Mouse (Mus musculus): ENCODE results near the gene Ccser1. TPM values are rescaled to one million over a fixed set of nuclear protein-coding genes. Genes with fewer than 3 reads are reported as not detected.

The Ccser1 gene
- total RNA-seq, 4 experiments from 2014 or later: 29.2 to 39.4 (median 30.2) TPM

DNA sequence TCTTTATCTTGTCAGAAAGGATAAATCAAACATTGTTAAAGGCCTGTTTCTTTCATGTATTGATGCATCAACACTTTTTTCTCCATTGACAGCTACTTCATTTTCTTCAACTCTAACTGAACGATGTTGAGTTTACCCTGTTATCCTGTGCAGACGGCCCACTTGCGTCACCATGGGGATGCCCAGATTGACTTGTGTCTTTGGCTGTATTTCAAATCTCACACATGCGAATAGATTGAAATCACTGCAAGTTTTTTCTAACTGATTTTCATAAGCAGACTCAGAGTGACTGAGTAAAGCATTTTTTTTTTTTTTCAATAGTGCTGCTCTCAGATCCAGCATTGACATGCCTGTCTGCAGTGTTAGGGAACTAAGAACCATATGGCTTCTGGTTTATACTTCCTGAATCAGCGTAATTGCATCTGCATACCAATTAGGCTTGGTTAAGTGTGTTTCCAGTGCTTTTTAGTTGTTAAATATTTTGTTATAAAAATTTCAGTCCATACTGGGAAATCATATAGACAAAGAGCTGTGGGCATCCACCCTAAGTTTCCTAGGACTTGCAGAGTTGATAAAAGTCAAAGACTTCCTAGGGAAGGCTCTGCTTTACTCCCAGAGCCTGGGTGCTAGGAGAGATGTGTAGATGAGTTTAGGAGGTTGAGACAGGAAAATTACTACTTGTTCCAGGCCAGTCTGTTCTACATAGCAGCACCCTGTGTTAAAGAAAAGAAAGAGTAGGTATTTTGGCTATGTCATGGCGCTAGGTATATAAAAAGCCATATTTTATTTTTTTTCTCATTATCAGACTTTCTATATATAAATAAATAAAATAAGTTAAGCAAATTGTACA lies 116.3 kb downstream of the Ccser1 start:
- DNase-seq (ENCODE audit: low spot score in 2 of 2): no peak

DNA sequence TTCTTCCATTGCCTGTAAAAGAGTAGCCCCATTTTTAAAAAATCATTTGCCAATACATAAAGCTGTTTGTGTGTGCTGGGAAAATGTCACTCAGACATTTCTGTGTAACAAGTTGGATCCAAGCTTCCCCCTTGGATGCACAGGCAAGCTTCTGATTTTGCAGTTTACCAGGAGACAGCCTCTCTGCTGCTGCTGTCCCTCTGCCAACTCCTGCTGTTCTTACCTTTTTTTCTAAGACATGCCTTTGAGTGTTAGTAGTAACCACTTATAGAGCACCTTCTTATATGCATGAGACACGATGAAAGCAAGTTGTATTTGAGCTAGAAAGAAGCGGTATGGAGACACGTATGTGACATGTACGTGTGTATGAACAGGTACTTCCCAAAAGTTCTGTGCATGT lies 120.3 kb downstream of the Ccser1 start:
- DNase-seq (ENCODE audit: low spot score in 2 of 2): no peak

DNA sequence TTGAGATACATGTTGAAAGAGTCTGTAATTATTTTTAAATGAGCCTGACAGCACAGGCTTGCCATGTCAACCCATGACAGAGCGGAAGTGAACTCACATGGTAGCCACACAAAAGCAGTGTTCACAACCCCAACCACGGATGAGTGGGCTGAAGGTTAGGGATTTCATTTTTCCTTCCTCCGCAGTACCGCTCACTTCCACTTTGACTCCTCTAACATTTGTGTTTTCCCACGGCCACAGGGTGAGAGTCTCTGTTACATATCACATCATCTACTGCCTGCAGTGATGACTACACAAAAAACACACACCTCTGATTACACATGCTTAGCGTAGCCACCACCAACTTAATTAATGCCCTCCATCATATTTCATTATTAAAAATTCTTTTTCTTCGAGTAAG lies 120.9 kb downstream of the Ccser1 start:
- DNase-seq (ENCODE audit: low spot score in 2 of 2): no peak

DNA sequence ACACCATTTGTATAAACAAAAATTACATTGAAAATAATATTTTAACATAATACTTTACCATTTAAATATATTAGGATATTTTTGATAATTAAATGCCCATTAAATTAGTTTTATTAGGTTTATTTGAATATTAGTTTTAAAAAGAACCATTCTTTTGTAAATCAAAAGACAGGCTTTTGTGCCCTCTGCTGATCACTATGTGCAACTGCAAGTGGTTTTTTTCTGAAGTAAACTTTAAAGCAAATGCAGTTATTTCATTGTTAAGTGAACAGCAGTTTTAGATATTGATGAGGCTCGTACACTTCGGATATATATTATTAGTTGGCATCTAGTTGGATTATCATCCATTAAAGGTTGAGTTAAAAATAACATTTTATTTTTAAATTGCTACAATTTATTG lies 121.5 kb downstream of the Ccser1 start:
- no peak for DNase-seq (ENCODE audit: low spot score in 2 of 2)

DNA sequence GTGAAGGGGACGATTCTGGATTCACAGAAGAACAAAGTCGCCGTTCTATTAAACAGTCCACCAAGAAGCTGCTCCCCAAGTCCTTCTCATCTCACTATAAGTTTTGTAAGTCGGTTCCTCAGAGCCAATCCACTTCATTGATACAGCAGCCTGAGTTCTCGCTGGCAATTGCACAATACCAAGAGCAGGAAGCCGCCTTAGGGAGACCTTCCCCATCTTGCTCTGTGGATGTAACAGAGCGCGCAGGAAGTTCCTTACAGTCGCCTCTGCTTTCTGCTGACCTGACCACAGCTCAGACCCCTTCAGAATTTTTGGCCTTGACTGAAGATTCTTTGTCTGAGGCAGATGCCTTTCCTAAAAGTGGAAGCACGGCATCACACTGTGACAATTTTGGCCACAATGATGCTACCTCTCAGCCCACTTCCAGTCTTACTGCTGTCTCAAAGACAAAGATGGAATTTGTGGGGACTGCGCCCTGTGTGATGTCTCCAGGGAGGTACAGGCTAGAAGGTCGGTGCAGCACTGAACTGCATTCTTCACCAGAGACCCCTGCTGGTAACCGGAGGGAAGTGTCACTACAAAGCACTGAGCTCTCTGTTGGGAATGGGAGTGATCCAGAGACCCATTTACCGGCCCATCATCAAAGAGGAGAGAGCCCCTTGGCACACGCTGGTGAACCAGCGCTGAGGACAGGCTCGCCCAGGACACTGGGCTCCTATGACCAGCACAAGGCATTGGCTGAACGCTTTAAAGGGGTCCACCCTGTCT lies 131.4 kb downstream of the Ccser1 start:
- no peak for DNase-seq (ENCODE audit: low spot score in 2 of 2)

DNA sequence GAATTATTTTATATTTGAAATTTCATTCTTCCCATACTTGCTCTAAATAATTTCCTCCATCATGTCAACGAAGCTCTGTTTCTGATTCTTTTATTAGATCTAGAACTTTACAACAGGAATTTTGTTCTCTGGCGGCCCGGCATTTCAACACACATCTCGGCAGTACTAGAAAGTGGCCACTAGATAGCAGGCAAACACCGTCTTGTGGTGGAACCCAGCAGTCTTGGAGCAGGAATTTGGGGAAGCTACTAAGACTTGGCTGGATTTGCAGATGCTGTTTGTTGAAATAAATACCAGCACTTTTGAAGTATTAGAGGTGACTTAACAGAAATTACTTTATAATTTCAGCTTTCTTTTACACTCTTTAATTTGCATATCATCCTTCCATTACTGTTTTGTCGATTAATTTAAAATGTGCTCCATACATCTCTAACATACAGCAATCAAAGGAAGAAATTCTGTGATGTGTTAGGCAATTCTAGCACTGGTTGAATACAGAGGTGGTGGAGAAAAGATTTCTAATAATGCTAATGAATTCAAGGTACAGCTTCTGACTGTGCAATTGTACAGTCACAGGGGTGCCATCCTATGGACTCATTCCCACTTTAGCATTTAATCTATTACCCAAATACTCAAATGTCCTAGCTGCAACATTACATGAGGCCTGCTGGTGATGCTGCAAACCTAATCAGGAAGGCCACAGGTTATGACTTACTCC lies 135.9 kb downstream of the Ccser1 start:
- peak in 1 of 2 experiments; percentile 17 for DNase-seq (ENCODE audit: low spot score in 2 of 2)

DNA sequence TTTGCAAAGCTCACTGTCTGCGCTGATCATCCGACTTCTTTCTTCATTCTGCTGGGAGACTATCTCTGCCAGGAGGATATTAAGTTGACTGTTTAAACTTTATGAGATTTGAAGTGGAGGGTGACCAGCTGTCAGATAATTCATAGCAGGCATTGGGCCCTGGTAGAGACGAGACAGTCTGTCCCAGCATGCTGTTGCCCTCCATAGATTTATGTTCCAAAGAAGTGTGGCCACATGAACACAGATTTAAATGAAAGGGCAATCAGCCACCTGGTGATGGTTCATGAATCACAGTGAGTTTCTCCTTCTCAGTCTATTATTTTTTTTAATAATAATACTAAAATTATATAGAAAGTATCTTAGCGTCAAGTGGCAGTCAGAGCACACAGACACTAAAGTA lies 140.7 kb downstream of the Ccser1 start:
- no peak for DNase-seq (ENCODE audit: low spot score in 2 of 2)

DNA sequence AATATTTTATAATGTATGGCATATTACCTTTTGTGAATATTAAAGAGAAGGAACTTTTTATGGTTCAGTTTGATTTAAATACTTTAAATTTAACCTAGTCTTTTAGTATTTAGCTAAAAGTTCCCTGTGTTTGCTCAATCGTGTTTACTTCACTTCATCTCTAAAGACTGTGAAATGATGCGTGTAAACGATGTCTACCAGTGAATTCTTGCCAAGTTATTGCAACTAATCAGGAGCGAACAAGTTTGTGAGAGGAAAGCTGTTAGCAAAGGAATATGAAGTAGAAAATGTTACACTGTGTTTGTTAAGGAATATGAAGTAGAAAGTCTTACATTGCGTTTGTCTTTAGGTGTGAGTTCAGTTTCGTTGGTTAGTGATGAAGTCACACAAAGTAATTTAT lies 142.2 kb downstream of the Ccser1 start:
- no peak for DNase-seq (ENCODE audit: low spot score in 2 of 2)

DNA sequence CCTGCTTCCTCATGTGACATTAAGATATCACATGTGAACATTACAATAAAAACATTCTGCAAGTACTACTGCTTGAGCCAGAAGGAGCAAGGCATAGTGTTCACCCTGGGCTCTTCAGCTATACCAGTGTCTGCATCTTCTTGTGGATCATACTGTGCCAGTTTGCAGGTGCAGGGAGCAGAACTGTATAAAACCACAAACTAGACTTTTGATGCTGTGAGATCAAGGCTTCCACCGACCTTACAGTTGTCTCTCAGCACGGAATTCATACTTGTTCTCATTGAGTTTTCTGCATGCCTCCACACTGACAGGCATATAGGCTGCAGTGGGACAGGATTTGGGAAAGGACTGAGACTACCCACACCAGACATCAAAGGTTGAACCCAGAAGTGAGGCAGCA lies 146.0 kb downstream of the Ccser1 start:
- no peak for DNase-seq (ENCODE audit: low spot score in 2 of 2)

DNA sequence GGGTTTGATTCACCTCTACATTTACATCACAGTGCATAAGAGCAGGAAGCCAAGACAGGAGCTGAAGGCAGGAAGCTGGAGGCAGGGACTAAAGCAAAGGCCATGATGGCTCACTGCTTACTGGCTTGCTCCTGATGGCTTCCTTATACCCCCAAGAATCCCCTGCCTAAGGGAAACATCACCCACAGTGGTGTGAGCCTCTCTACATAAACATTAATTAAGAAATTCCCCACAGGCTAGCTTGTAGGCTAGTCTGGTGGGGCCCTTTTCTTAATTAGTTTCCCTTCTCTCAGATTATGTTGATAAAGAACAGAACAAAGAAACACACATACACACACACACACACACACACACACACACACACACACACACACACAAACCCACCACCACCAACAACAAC lies 148.9 kb downstream of the Ccser1 start:
- DNase-seq (ENCODE audit: low spot score in 2 of 2): no peak

DNA sequence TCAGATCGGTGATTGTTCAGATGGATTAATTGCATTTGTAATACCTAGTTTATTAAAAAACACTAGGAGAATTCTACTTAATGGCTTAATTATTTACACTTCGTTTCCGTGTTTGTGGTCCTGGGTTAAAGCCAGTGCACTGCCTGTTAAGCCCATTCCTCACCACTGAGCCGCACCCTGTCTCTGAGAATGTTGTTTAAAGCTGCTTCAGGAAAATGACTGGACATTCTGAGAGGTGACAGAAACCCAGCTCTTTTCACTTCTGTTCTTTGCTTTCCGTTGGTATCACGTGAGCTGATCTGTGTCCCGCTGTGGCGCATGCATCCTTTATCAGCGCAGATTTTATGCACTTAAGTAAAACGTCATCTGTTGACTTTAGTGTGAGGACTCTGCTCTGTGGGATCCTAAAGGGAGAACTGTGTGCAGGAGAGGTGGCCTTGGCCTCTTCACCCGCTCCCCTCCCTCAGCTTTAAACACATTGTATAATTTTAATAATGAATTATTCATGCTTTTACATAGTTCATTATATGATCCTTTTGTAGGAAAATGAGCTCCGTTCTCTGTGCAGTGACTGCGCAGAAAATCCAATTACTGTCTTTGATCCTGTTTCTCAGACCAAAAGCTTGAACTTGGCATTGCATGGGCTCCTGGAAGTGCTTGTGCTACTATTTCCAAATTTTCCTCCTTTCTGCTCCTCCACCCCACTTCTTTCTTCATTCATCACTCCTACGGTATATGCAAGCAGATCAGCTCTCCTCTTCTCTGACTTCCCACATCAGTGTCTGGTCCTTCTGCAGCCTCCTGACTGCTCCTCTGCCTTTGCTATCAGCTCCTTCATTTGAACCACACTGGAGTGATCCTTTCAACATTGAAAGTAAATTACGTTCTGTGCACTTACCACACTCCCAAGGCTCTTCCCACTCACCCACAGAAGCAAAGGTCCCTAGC lies 149.7 kb downstream of the Ccser1 start:
- no peak for DNase-seq (ENCODE audit: low spot score in 2 of 2)

DNA sequence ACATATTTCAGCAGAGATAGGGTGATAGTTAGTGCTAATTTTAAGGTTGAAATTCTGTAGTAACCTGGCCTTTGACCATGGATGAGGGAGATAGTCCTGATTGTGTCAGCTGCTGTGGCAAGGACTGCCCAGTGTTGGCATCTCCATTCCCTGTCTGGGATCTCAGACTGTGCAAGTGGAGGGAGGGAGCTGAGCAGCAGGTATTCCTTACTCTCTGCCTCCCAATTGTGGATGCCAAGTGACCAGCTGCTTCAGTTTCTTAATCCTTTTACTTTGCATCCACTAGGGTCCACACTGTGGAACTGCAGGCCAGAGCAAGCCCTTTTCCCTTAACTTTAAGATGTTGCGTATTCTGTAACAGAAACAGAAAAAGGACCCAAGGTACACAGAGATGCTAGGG lies 154.3 kb downstream of the Ccser1 start:
- DNase-seq (ENCODE audit: low spot score in 2 of 2): no peak

DNA sequence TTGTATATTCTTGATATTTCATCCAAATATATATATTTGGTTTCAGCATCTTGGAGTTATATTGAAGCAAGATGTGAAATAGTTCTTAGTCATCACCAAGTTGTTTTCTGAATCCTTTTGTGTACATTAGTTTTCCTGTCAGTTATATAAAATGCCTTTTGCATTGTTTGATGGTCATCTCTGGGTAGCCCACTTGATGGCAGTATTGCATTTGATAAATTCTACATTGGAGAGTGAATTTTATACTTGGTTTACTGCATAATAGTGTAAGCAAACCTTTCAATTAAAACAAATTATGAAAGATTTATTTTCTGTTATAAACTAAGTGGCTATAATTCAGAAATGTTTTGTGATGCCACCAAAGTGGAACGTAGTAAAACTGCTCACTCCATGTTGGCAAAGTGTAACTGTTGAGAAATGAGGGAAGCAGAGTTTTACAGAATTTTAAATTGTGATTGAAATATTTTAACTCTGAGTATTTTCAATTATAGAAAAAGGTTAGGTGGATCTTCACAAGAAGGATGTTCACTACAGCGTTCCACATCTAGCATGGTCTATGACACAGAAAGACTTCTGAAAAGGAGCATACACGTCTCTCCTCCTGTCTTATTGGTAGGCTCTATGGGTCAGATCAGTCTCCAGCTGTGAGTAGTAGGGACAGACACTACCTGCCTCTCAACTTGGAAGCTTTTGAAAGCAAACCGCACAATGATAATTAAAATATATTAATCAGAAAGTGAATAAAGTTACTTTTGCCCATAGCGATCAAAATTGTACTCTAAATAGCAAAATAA lies 167.1 kb downstream of the Ccser1 start:
- DNase-seq (ENCODE audit: low spot score in 2 of 2): no peak

DNA sequence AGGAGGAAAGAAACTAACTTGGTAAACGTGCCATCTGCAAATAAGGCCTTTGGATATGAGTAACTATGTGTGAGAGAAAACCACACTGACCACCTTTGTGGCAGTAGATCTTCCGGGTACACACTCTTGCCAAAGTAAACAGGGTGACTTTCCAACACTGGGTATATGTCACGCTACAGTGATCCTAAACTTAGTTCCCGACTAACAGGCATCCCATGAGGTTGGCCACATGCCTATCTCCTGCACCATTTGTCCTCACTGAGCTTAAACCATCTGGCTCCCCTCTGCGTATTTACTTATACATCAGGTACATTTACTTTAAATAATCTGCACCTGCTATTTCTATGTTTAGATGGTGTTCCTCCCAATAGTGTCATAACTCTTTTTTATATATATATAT lies 183.6 kb downstream of the Ccser1 start:
- no peak for DNase-seq (ENCODE audit: low spot score in 2 of 2)

DNA sequence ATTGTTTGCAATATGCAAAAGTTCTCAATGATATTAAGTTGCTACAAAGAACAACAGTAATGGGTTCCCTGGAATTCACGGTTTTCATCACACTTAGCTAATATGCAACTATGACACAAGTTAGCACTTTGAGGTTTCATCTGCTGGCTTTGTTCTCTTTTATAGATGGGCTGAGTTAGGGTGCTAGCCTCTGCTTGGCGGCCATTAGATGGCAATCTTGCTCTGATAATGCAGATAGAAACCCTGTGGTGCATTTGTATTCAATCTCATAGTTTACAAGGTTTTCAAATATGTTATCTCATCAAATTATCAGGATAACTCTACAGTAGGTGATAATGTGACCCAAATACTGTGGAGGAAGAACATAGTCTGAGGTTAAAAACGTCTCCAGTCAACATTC lies 202.4 kb downstream of the Ccser1 start:
- no peak for DNase-seq (ENCODE audit: low spot score in 2 of 2)

DNA sequence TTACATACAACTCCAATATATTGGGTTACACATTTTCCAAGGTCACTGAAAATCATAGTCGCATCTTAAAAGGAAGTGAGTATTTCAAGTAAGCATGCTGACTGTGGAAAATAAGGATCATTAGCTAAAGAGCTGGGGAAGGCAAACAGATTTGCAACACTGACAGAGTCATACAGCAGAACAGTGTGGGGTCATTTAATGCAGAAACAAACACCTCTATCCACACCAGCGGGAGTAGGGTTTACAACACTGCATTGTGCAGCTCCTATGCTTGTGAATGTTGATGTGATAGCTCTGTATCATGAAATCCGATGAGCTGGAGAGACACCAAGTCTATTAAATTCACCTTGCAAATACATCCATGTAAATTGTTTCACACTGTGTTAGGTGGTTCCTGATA lies 202.9 kb downstream of the Ccser1 start:
- no peak for DNase-seq (ENCODE audit: low spot score in 2 of 2)

DNA sequence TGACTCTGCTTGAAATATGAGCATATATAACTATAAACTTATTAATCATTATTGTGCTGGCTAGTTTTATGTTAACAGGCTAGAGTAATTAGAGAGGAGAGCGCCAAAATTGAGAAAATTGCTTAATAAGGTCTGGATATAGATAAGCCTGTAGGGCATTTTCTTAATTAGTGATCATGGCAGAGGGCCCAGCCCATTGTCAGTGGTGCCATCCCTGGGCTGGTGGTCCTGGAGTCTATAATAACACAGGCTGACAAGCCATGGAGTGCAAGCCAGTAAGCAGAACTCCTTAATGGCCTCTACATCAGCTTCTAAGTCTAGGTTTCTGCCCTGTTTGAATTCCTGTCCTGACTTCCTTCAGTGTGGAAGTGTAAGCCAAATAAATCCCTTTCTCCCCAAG lies 206.9 kb downstream of the Ccser1 start:
- no peak for DNase-seq (ENCODE audit: low spot score in 2 of 2)

DNA sequence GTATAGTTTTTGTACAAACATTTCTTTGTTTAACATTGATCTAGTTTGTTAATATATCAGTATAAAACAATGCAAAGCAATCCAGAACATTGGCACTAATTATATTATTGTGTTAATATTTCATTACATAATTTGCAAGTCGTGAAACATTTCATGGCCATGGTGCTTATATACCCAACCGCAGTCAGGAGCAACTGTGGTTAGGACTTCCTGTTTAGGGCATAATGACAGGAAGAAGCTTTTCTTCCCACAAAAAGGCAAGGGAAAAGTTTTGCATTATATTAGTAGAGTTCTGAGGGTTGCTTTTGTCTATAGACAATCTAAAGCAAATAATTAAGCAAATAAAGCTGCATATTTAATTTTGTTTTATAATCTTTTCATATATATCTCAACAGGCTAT lies 247.4 kb downstream of the Ccser1 start:
- no peak for DNase-seq (ENCODE audit: low spot score in 2 of 2)

DNA sequence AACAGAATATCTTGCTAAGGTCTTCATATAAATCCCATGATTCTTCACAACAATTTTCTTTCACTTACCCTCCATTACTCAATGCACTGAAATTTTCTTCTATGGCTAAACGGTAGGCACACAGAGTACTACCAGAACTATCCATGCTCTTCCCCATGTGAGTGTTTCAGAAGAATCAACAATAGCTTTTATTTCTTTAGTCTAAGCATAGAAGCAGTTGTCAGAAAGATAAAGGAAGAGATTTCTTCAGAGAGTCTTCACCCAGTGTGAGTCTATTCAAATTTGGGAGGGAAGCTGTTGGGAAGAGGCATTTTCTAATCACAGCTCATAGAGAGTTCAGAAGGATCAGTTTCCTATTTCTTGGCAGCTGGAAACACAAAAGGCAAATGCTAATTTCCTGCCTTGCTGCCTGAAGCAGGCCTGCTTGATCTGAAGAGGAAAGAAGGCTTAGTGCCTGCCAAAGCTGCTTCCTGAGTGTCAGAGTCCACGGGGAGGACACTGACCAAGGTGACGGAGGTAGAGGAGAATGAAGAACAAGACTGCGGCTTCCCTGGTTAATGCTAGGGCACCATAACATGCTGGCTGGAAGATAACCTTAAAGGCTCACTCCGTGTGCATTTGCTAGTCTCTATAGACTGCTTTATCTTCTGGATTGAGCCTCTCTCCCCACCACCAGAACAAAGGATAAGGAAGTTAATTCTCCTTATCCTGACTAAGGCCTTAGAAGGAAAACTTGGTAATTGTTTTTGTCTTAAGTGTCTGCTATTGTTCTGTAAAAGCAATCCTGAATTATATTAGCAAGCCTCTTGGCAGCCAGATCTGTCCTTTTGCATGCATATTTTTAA lies 251.0 kb downstream of the Ccser1 start:
- no peak for DNase-seq (ENCODE audit: low spot score in 2 of 2)

DNA sequence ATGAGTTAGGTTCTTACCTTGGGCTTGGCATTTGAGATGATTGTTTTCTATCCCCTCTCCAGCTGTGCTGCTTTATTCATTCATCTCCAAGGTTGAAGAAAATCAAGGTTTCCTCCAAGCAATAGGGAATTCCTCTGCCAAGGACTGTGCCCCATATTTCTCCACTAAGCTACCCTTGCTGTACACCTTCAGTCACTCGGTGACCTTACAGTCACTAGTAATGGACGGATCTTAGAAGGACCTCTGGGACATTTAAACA lies 251.5 kb downstream of the Ccser1 start:
- DNase-seq (ENCODE audit: low spot score in 2 of 2): no peak

All from left cerebral cortex, adult 8-10 months (tissue).